ENCODE assay signal across 15 mouse cellular contexts in the genomic region with DNA sequence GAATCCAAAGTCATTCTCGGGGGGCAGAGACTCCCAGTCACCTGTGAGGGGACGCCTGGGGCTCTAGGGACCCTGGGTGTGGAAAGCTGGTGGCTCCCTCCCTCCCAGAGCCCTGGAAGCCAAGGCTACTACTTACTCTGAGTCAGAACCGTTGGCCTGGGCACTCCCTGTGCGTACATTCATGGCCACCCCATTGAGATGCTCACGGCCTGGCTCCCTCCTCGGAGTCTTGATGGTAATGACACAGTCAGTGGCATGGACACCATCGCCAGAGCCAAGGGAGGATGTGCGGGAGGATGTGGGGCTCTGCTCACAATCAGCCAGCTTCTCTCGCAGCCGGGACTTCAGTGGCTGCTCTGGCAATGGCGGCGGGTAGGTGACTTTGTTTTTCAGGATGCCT.
"Had no signal": no experiment of that assay in that cellular context is flagged by ENCODE, and none has a peak within 500 bp of the region (broad histone marks: within the 10 kb centered on the region; RNA-seq: fewer than 3 reads in every experiment).

No protein-coding gene starts in this region.

- DNase-seq: kidney, postnatal 25 days; layer of hippocampus, adult 9-11 months; liver, embryonic 13.5 days; lung, adult 2 months; lung, postnatal 14 days; midbrain, embryonic 14.5 days; right cerebral cortex, postnatal 4 days; thymus, adult 2 months; thymus, postnatal 14 days; thymus, postnatal 4 days had no signal

- H3K27me3 ChIP-seq: liver, embryonic 13.5 days had no signal

- H3K4me3 ChIP-seq: layer of hippocampus, adult 2 months; left cerebral cortex, adult 2 months; liver, embryonic 13.5 days had no signal

- H3K4me1 ChIP-seq: liver, embryonic 13.5 days had no signal

- H3K9ac ChIP-seq: liver, embryonic 13.5 days had no signal

- H3K27ac ChIP-seq: kidney, postnatal 0 days; layer of hippocampus, adult 2 months; left cerebral cortex, adult 2 months; liver, embryonic 13.5 days; stomach, postnatal 0 days had no signal

- H3K9me3 ChIP-seq: liver, embryonic 13.5 days had no signal

- H3K4me2 ChIP-seq: liver, embryonic 13.5 days; midbrain, embryonic 11.5 days had no signal
